Mouse (Mus musculus): Measurements from ENCODE around the gene Rhot2.

DNA sequence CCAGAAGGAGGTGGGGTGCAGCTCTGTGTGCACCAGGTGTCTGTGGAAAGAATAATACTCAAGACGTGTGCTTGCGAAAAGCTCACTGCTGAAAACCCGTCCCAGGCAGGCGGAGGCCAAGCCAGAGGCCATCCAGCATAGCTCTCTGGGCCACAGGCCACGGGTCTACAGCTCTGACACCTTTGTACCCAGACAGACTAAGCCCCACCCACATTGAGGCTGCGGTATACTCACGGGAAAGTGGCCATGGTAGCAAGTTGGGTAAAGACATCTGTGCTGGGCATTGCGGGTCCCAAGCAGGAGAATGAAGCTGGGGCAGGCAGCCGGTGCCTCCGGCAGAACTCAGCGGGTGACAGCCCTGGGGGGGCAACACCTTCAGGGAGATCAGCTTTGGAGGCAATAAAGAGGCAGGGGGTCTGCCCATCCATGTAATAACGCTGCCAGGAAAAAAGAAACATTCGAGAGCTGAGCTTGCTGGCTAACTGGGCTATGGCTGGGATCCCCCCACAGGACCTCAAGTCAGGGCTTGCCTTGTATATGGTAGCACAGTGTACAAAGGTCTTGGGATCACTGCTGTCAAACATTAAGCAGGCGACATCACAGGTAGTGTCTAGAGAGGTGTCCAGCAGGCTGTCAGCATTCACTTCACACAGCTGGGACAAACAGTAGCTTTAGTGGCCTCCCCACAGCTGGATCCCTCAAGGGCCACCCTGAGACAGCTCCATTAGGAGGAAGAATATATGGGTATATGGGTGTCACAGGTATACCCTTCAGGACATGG is 5.0 kb downstream of the Rhot2 start:
- TF ChIP-seq CTCF (IDR thresholded peaks at IDR 0.05; ENCODE audit: low read depth) = no peak
- no peak for TF ChIP-seq EP300 (IDR thresholded peaks at IDR 0.05; ENCODE audit: low read depth)

Data from liver, postnatal 0 days (tissue).